8 mouse cellular contexts compared by ENCODE assay signal in genomic region chr4:143388955-143389702, GRCm38 (mm10). TPM values are rescaled to one million over a fixed set of nuclear protein-coding genes. Genes with fewer than 3 reads are reported as not detected.
DNase-seq lines count a peak whose midpoint lies in the region; ATAC-seq and TF ChIP-seq lines count a peak whose summit lies in the region.

No protein-coding gene starts in this region.

- 6% methylated on average over 40 of the region's 43 CpGs for WGBS in intestine, embryonic 14.5 days
- WGBS in liver, adult 2 months = 10% methylated on average over 42 of the region's 43 CpGs

- no peaks in the 10 kb centered on the region for H3K4me1 ChIP-seq in intestine, embryonic 14.5 days (replicated peaks; ENCODE audit: control insufficient read depth, insufficient read depth, low read length)
- peaks cover 2% of the 10 kb centered on the region; the same call in 1 of the 2 replicates for H3K4me1 ChIP-seq in liver, adult 2 months (ENCODE audit: control insufficient read depth, insufficient read depth, low read length)

- no peaks in the 10 kb centered on the region for H3K27me3 ChIP-seq in intestine, embryonic 14.5 days (replicated peaks; ENCODE audit: control insufficient read depth, insufficient read depth, low read length)
- no peaks in the 10 kb centered on the region; the same call in 1 of the 2 replicates for H3K27me3 ChIP-seq in liver, adult 2 months (ENCODE audit: control insufficient read depth, insufficient read depth, low read length)

- H3K36me3 ChIP-seq in intestine, embryonic 14.5 days (ENCODE audit: control insufficient read depth, insufficient read depth, low read length) = no peaks in the 10 kb centered on the region
- no peaks in the 10 kb centered on the region for H3K36me3 ChIP-seq in liver, adult 2 months (ENCODE audit: control insufficient read depth, insufficient read depth, low read length)

- peak overlapping the region; percentile 48 for H3K4me2 ChIP-seq in intestine, embryonic 14.5 days (ENCODE audit: low read length)

- no peak overlapping the region for H3K27ac ChIP-seq in intestine, embryonic 14.5 days (ENCODE audit: low read depth)
- H3K27ac ChIP-seq in liver, adult 2 months (replicated peaks; ENCODE audit: insufficient read depth, low read depth, low read length) = no peak overlapping the region

- peak; percentile 14; the same call in 1 of the 2 replicates for TF ChIP-seq CTCF in liver, adult 2 months (IDR thresholded peaks at IDR 0.05; ENCODE audit: low read depth, low read length)

- TF ChIP-seq POLR2A in liver, adult 2 months (IDR thresholded peaks at IDR 0.05; ENCODE audit: extremely low read depth, insufficient read depth, low read length) = no peak

- peak overlapping the region; percentile 29 for H3K4me3 ChIP-seq in intestine, embryonic 14.5 days (ENCODE audit: low read depth, low read length)
- peak overlapping the region; percentile 38; the same call in 1 of the 2 replicates for H3K4me3 ChIP-seq in liver, adult 2 months (ENCODE audit: insufficient read depth, low read depth, low read length)

- peak; percentile 66 to 67 for DNase-seq in cerebellum, postnatal 10 days
- no peak for DNase-seq in cerebellum, adult 8-10 months
- DNase-seq in gastrocnemius, postnatal 36 days = peak; percentile 11 to 33
- peak; percentile 83 for DNase-seq in intestine, embryonic 14.5 days (ENCODE audit: low spot score)
- DNase-seq in liver, adult 2 months (ENCODE audit: extremely low read depth, low read depth, low spot score) = no peak
- peak; percentile 78 for DNase-seq in neural tube, embryonic 10.5 days (ENCODE audit: extremely low spot score, low spot score)
- DNase-seq in thymus, postnatal 36 days = peak; percentile 6 to 19

- no peaks in the 10 kb centered on the region for H3K9me3 ChIP-seq in intestine, embryonic 14.5 days (ENCODE audit: control insufficient read depth, low read length)

- H3K9ac ChIP-seq in intestine, embryonic 14.5 days (ENCODE audit: low read length) = peak overlapping the region; percentile 37; the same call in 1 of the 2 replicates
- no peak overlapping the region for H3K9ac ChIP-seq in liver, adult 2 months (ENCODE audit: low read depth, low read length)

- H3K79me2 ChIP-seq in liver, adult 2 months (ENCODE audit: control insufficient read depth, insufficient read depth, low read length) = no peaks in the 10 kb centered on the region

- peak; percentile 98 for ATAC-seq in common myeloid progenitor, adult 5-6 weeks (replicated peaks; ENCODE audit: low read depth, poor library complexity, severe bottlenecking)
- peak; percentile 85 for ATAC-seq in intestine, embryonic 14.5 days (replicated peaks; ENCODE audit: low FRiP score, low TSS enrichment, low read depth)

- intact Hi-C loops in gastrocnemius, postnatal 36 days (cut with DNase I) = loop anchor here (10.0 kb wide), 1 partner anchor 354 kb away; no protein-coding TSS in a partner anchor

RNA-seq across cellular contexts. Expression of gene Pramel1, which starts 5.1 kb away (rescaled TPM):
- total RNA-seq in common myeloid progenitor, adult 5-6 weeks (2017) = not detected in 2 replicates
- not detected for total RNA-seq in gastrocnemius, postnatal 36 days (2021)
- not detected in 2 replicates for polyA plus RNA-seq in intestine, embryonic 14.5 days (2014; fragmentation: Nextera tagmentation; extraction: Ambion mirVana)
- not detected in 2 replicates for total RNA-seq in liver, adult 2 months (2014; rRNA removed)
- polyA plus RNA-seq in liver, adult 2 months (2012; rRNA removed) = not detected in 2 replicates

RNA-seq across cellular contexts. Expression of gene Pramef8, which starts 23.1 kb away (rescaled TPM):
- 7.0 and 19.9 TPM in 2 replicates for total RNA-seq in common myeloid progenitor, adult 5-6 weeks (2017)
- 1 to 10 TPM; 4.6 to 7.6 TPM for total RNA-seq in gastrocnemius, postnatal 36 days (2021)
- polyA plus RNA-seq in intestine, embryonic 14.5 days (2014; fragmentation: Nextera tagmentation; extraction: Ambion mirVana) = 15.0 and 16.3 TPM in 2 replicates
- 5.2 and 7.8 TPM in 2 replicates for total RNA-seq in liver, adult 2 months (2014; rRNA removed)
- polyA plus RNA-seq in liver, adult 2 months (2012; rRNA removed) = 2.1 and 2.3 TPM in 2 replicates

RNA-seq across cellular contexts. Expression of gene Lrrc38, which starts 39.6 kb away (rescaled TPM):
- total RNA-seq in common myeloid progenitor, adult 5-6 weeks (2017) = not detected in 2 replicates
- total RNA-seq in gastrocnemius, postnatal 36 days (2021) = 10 to 100 TPM; 18.7 to 22.2 TPM
- polyA plus RNA-seq in intestine, embryonic 14.5 days (2014; fragmentation: Nextera tagmentation; extraction: Ambion mirVana) = 0.18 TPM in 1 of 2 replicates, not detected in the other
- total RNA-seq in liver, adult 2 months (2014; rRNA removed) = not detected in 2 replicates
- not detected in 2 replicates for polyA plus RNA-seq in liver, adult 2 months (2012; rRNA removed)

Comparison
In these comparisons a context has a peak if more than half of its experiments do, and no peak if none do; other contexts are left out.
1. DNase-seq: peak in cerebellum, postnatal 10 days (2 of 2), gastrocnemius, postnatal 36 days (2 of 2), intestine, embryonic 14.5 days (single experiment), neural tube, embryonic 10.5 days (single experiment) and thymus, postnatal 36 days (2 of 2); none in cerebellum, adult 8-10 months (single experiment) and liver, adult 2 months (single experiment).
2. RNA of gene Lrrc38, which starts 39.6 kb away (total RNA-seq): 18.7 to 22.2 TPM in gastrocnemius, postnatal 36 days; not detected in common myeloid progenitor, adult 5-6 weeks and not detected in liver, adult 2 months; every median in the first group is over 10 times any median in the second.